Mouse (Mus musculus): Measurements from ENCODE around the gene Clip2. TPM values are rescaled to one million over a fixed set of nuclear protein-coding genes. Genes with fewer than 3 reads are reported as not detected.
A peak's percentile ranks its signal among the peaks of the same experiment; 100 is the strongest.

Gene Clip2
- polyA plus RNA-seq, 1 experiment from 2014 or later = 8.0 TPM

DNA sequence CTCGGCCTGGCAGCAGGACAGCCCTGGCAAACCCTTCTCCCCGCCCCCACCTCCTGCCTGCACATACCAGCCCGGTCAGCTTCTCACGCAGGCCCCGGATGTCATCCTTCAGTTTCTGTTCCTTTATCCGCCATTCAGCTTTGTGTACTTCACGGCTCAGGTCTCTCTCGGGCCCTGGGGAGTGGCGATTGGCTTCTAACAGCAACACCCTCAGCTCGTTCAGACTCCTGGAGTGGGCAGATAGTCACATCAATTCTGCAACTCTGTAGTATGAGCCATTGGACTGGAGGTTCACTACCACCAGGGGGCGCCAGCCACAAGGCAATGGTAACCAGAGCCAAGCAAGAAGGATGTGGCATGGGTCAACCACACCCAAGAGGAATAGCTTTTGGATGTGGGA, 58.1 kb downstream of the Clip2 start:
- Histone ChIP-seq H3K27ac (ENCODE audit: low read depth, low read length) (no peak overlapping the region), H3K4me3 (ENCODE audit: low read depth, low read length) (no peak overlapping the region), H3K9me3 (ENCODE audit: control insufficient read depth, low read length) (no peaks in the 10 kb centered on the region), H3K4me1 (replicated peaks; ENCODE audit: control insufficient read depth, insufficient read depth, low read length) (no peaks in the 10 kb centered on the region), H3K9ac (ENCODE audit: low read depth, low read length) (no peak overlapping the region), H3K27me3 (ENCODE audit: control insufficient read depth, insufficient read depth, low read length) (no peaks in the 10 kb centered on the region), H3K36me3 (ENCODE audit: control insufficient read depth, insufficient read depth, low read length) (peaks cover 17% of the 10 kb centered on the region), H3K4me2 (replicated peaks; ENCODE audit: low read depth, low read length) (no peak overlapping the region)
- peak; percentile 91 for DNase-seq (ENCODE audit: low spot score)
- peak; percentile 72; the same call in 1 of the 2 replicates for ATAC-seq (ENCODE audit: low FRiP score)
- WGBS = 59% methylated on average over 11 of the region's 11 CpGs

DNA sequence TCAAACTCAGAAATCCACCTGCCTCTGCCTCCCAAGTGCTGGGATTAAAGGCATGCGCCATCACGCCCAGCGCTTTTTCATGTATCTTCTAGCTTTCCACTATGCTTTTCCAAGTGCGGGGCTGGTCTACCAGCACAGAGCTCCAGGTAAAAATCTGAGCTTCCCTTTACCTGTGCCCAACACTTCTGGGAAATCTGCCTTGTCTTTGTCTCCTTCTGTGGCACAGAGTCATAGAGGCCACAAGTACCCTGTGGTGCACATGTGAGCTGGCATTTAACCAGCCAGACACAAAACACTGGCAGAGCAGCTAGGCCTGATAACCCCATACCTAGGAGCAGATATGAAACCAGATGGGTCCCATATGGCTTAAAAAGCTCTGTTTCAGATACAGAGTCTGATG, 59.3 kb downstream of the Clip2 start:
- 95% methylated on average over 4 of the region's 4 CpGs for WGBS
- no peak overlapping the region for H3K27ac ChIP-seq (ENCODE audit: low read depth, low read length)
- no peak overlapping the region for H3K4me2 ChIP-seq (replicated peaks; ENCODE audit: low read depth, low read length)
- H3K36me3 ChIP-seq (ENCODE audit: control insufficient read depth, insufficient read depth, low read length) = peaks cover 17% of the 10 kb centered on the region
- no peaks in the 10 kb centered on the region for H3K9me3 ChIP-seq (ENCODE audit: control insufficient read depth, low read length)
- H3K4me3 ChIP-seq (ENCODE audit: low read depth, low read length) = no peak overlapping the region
- H3K9ac ChIP-seq (ENCODE audit: low read depth, low read length) = no peak overlapping the region
- H3K4me1 ChIP-seq (replicated peaks; ENCODE audit: control insufficient read depth, insufficient read depth, low read length) = no peaks in the 10 kb centered on the region
- DNase-seq (ENCODE audit: low spot score) (no peak), ATAC-seq (ENCODE audit: low FRiP score) (no peak)
- H3K27me3 ChIP-seq (ENCODE audit: control insufficient read depth, insufficient read depth, low read length) = no peaks in the 10 kb centered on the region

DNA sequence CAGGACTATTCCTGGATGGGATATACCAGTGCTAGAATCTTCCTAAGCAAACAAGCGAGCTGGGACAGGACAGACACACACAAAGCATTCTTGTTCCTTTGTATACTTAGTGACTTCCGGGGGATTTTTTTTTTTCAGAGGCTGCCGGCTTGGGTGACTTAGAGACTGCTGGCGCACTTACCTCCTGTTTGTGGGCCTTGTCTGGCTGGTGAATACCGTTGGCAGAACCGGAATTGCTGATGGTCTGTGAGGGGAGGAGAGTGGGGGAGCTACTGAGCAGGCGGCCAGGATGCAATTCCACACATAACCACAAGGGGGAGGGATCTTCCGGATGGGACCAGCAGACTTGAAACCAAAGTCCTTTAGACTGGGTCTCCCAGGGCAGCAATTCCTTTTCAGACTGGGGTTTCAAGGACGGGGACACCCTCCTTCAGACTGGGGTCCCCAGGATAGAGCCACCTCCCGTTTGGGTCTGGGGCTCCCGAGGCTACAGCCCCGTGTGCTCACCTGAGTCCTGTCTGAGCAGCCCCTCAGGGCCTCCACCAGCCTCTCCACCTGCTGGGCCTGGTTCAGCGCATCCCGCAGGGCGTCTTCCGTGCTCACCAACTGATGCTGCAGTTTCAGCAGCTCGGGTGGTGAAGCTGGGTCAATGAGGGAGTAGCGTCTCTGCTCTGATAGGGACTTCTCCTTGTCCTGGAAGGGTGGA, 60.4 kb downstream of the Clip2 start:
- Histone ChIP-seq H3K9me3 (ENCODE audit: control insufficient read depth, low read length) (no peaks in the 10 kb centered on the region), H3K4me2 (replicated peaks; ENCODE audit: low read depth, low read length) (no peak overlapping the region), H3K9ac (ENCODE audit: low read depth, low read length) (no peak overlapping the region), H3K4me1 (replicated peaks; ENCODE audit: control insufficient read depth, insufficient read depth, low read length) (no peaks in the 10 kb centered on the region), H3K27ac (ENCODE audit: low read depth, low read length) (no peak overlapping the region), H3K36me3 (ENCODE audit: control insufficient read depth, insufficient read depth, low read length) (peaks cover 12% of the 10 kb centered on the region), H3K4me3 (ENCODE audit: low read depth, low read length) (no peak overlapping the region), H3K27me3 (ENCODE audit: control insufficient read depth, insufficient read depth, low read length) (no peaks in the 10 kb centered on the region)
- 25% methylated on average over 18 of the region's 18 CpGs for WGBS
- DNase-seq (ENCODE audit: low spot score) = peak; percentile 93
- 0 out of 2 replicates have a peak, but pooled peaks have one; percentile 33 for ATAC-seq (ENCODE audit: low FRiP score)

DNA sequence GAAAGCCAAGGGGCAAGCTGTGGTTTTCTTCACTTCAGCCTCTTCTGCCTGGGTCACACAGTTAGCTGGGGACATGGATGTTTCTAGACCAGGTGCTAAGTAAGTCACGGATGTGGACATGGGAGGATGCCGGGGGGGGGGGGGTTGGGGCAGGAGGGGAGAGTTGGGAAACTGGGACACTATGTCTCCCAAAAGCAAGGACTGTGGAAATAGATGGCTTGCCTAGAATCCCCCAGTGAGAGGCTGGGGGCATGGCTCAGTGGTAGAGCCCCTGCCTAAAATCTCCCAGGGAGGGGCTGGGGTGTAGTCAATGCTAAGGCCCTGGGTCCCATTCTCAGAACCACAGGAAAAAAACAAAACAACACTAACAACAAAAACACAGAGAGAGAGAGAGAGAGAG, 61.0 kb downstream of the Clip2 start:
- DNase-seq (ENCODE audit: low spot score) (no peak), ATAC-seq (ENCODE audit: low FRiP score) (no peak)
- 79% methylated on average over 2 of the region's 2 CpGs for WGBS
- Histone ChIP-seq H3K27ac (ENCODE audit: low read depth, low read length) (no peak overlapping the region), H3K4me3 (ENCODE audit: low read depth, low read length) (no peak overlapping the region), H3K9me3 (ENCODE audit: control insufficient read depth, low read length) (no peaks in the 10 kb centered on the region), H3K9ac (ENCODE audit: low read depth, low read length) (no peak overlapping the region), H3K36me3 (ENCODE audit: control insufficient read depth, insufficient read depth, low read length) (peaks cover 8% of the 10 kb centered on the region), H3K4me2 (replicated peaks; ENCODE audit: low read depth, low read length) (no peak overlapping the region), H3K27me3 (ENCODE audit: control insufficient read depth, insufficient read depth, low read length) (no peaks in the 10 kb centered on the region), H3K4me1 (replicated peaks; ENCODE audit: control insufficient read depth, insufficient read depth, low read length) (no peaks in the 10 kb centered on the region)

DNA sequence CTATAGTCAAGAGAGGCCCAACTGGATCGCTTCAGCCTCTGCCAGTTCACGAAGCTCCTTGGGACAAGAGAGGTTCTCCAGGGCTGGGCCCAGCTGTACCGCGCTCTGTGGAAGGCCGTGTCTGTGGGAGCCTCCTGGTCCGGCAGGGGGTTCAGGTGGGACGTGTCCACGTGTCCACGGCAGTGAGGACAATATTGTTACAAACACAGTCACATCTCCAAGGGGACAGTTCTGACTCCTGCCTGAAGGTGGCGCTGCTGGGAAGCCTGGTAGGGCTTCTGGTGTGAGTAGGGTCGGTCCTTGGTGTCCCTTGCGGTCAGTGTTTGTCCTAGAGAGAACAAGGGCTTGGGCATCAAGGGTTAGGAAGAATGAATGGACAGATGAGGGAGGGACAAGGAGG, 61.8 kb downstream of the Clip2 start:
- Histone ChIP-seq H3K4me1 (replicated peaks; ENCODE audit: control insufficient read depth, insufficient read depth, low read length) (no peaks in the 10 kb centered on the region), H3K9ac (ENCODE audit: low read depth, low read length) (no peak overlapping the region), H3K4me3 (ENCODE audit: low read depth, low read length) (no peak overlapping the region), H3K27me3 (ENCODE audit: control insufficient read depth, insufficient read depth, low read length) (no peaks in the 10 kb centered on the region), H3K9me3 (ENCODE audit: control insufficient read depth, low read length) (no peaks in the 10 kb centered on the region), H3K36me3 (ENCODE audit: control insufficient read depth, insufficient read depth, low read length) (peaks cover 8% of the 10 kb centered on the region), H3K4me2 (replicated peaks; ENCODE audit: low read depth, low read length) (no peak overlapping the region), H3K27ac (ENCODE audit: low read depth, low read length) (no peak overlapping the region)
- no peak for ATAC-seq (ENCODE audit: low FRiP score)
- DNase-seq (ENCODE audit: low spot score) = peak; percentile 55
- 89% methylated on average over 12 of the region's 12 CpGs for WGBS

DNA sequence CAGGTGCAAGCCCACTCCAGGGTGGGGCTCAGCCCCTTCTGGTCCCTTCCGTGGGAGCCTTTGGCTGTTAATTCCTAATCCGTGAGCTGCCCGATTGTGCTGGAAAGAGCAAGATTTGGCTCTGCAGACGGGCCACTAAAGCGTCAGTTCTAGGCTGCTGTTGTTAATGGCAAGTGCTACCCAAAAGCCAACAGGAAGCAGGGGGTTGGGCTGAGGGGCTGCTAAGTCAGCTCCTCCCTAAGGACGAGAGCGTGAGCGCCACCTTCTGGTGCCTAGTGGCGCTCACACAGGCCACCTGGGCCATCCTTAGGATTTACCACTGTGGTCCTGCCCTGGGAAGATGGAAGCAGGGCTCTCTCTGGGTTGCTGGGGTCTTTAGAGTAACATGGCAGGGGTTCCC, 62.7 kb downstream of the Clip2 start:
- ATAC-seq (ENCODE audit: low FRiP score) = no peak
- no peaks in the 10 kb centered on the region for H3K27me3 ChIP-seq (ENCODE audit: control insufficient read depth, insufficient read depth, low read length)
- H3K4me2 ChIP-seq (replicated peaks; ENCODE audit: low read depth, low read length) = no peak overlapping the region
- no peak overlapping the region for H3K9ac ChIP-seq (ENCODE audit: low read depth, low read length)
- no peaks in the 10 kb centered on the region for H3K4me1 ChIP-seq (replicated peaks; ENCODE audit: control insufficient read depth, insufficient read depth, low read length)
- no peak overlapping the region for H3K4me3 ChIP-seq (ENCODE audit: low read depth, low read length)
- H3K27ac ChIP-seq (ENCODE audit: low read depth, low read length) = no peak overlapping the region
- 31% methylated on average over 9 of the region's 9 CpGs for WGBS
- H3K9me3 ChIP-seq (ENCODE audit: control insufficient read depth, low read length) = no peaks in the 10 kb centered on the region
- DNase-seq (ENCODE audit: low spot score) = peak; percentile 74
- peaks cover 8% of the 10 kb centered on the region for H3K36me3 ChIP-seq (ENCODE audit: control insufficient read depth, insufficient read depth, low read length)

DNA sequence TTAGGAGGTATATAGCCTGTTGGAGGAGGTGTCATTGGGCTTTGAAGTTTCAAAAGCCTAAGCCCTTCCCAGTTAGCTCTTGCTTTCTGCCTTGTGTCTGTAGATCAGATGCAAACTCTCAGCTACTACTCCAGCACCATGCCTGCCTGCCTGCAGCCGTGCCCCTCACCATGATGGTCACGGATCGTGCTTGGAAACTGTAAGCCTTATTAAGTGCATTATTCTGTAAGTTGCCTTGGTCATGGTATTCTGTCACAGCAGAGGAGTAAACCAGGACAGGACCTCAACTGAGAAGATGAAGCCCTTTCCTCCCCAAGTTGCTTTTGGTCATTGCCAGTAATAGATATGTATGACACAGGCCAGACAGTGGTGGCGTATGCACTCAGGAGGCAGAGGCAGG, 63.6 kb downstream of the Clip2 start:
- Histone ChIP-seq H3K27me3 (ENCODE audit: control insufficient read depth, insufficient read depth, low read length) (no peaks in the 10 kb centered on the region), H3K36me3 (ENCODE audit: control insufficient read depth, insufficient read depth, low read length) (peaks cover 5% of the 10 kb centered on the region), H3K4me1 (replicated peaks; ENCODE audit: control insufficient read depth, insufficient read depth, low read length) (no peaks in the 10 kb centered on the region), H3K9me3 (ENCODE audit: control insufficient read depth, low read length) (no peaks in the 10 kb centered on the region), H3K4me3 (ENCODE audit: low read depth, low read length) (no peak overlapping the region), H3K4me2 (replicated peaks; ENCODE audit: low read depth, low read length) (no peak overlapping the region), H3K27ac (ENCODE audit: low read depth, low read length) (no peak overlapping the region), H3K9ac (ENCODE audit: low read depth, low read length) (no peak overlapping the region)
- ATAC-seq (ENCODE audit: low FRiP score) (no peak), DNase-seq (ENCODE audit: low spot score) (no peak)
- WGBS = 95% methylated on average over 4 of the region's 4 CpGs

DNA sequence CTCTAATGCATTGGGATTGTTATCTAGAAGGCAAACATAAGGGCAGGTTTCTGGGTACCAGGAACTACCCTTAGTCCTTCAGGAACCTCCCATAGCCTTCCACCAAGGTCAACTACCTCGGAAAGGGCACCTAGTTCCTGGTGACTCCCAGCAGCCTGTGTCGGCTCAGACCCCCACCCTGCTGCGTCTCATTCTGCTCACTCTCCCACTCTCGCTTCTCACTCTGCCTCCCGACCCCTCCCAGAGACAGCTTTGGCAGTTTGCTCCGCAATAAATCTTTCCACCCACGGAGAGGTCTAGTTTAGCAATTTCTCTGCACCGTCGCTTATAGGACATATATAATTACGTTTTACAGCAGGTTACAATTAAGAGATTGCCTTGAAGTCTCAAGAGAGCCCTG, 64.2 kb downstream of the Clip2 start:
- DNase-seq (ENCODE audit: low spot score) (no peak), ATAC-seq (ENCODE audit: low FRiP score) (no peak)
- Histone ChIP-seq H3K4me1 (replicated peaks; ENCODE audit: control insufficient read depth, insufficient read depth, low read length) (no peaks in the 10 kb centered on the region), H3K9me3 (ENCODE audit: control insufficient read depth, low read length) (no peaks in the 10 kb centered on the region), H3K4me2 (replicated peaks; ENCODE audit: low read depth, low read length) (no peak overlapping the region), H3K36me3 (ENCODE audit: control insufficient read depth, insufficient read depth, low read length) (peaks cover 5% of the 10 kb centered on the region; the same call in 1 of the 2 replicates), H3K4me3 (ENCODE audit: low read depth, low read length) (no peak overlapping the region), H3K27me3 (ENCODE audit: control insufficient read depth, insufficient read depth, low read length) (no peaks in the 10 kb centered on the region), H3K27ac (ENCODE audit: low read depth, low read length) (no peak overlapping the region), H3K9ac (ENCODE audit: low read depth, low read length) (no peak overlapping the region)
- 80% methylated on average over 10 of the region's 10 CpGs for WGBS

DNA sequence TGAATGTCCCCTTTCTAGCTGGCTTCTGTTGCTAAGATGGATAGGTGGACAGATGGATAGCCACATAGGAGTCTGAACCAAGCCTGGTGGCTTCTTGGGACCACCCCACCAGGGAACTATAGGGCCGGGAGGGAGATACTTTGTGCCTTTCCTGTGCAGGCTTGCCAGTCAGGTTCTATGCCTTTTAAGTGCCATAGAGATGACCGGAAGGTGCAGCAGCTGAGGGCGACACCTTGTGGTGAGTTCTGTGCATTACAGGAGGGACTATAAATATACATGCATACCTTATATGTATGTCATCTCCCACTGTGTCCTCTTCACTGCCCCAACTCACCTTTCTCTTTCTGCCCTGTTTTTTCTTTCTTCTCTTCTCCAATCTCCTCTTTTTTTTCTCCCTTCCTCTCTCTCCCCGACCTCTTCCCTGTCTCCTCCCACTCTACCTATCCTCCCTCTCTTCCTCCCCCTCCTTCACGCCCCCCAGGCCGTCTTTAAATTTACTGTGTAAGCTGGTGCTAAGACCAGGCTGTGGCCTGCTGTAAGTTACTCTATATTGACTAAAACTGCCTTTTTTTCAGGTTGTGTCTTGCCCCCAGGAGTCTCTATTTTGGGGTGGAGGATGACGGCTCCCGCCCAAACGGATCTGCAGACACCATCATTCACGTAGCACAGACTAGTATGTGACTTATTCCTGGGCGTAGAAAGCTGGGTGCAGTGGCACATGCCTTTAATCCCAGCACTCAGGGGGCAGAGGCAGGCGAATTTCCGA, 66.2 kb downstream of the Clip2 start:
- Histone ChIP-seq H3K36me3 (ENCODE audit: control insufficient read depth, insufficient read depth, low read length) (peaks cover 5% of the 10 kb centered on the region; the same call in 1 of the 2 replicates), H3K27me3 (ENCODE audit: control insufficient read depth, insufficient read depth, low read length) (no peaks in the 10 kb centered on the region), H3K27ac (ENCODE audit: low read depth, low read length) (no peak overlapping the region), H3K4me3 (ENCODE audit: low read depth, low read length) (no peak overlapping the region), H3K9me3 (ENCODE audit: control insufficient read depth, low read length) (no peaks in the 10 kb centered on the region), H3K9ac (ENCODE audit: low read depth, low read length) (no peak overlapping the region), H3K4me2 (replicated peaks; ENCODE audit: low read depth, low read length) (no peak overlapping the region), H3K4me1 (replicated peaks; ENCODE audit: control insufficient read depth, insufficient read depth, low read length) (no peaks in the 10 kb centered on the region)
- ATAC-seq (ENCODE audit: low FRiP score) = no peak
- WGBS = 64% methylated on average over 13 of the region's 13 CpGs
- peak; percentile 89 for DNase-seq (ENCODE audit: low spot score)
